Mouse (Mus musculus) lung, embryonic 14.5 days (tissue): ENCODE measurements around the gene Pus10. TPM values are rescaled to one million over a fixed set of nuclear protein-coding genes. Genes with fewer than 3 reads are reported as not detected.
A peak's percentile ranks its signal among the peaks of the same experiment; 100 is the strongest.

Experiments used
- ATAC-seq: fragments of 200-750 bp; cut with Nextera tagmentation; 2 replicates; pipeline ENCODE4 v1.8.0; 2017; ENCODE audit warnings: mild to moderate bottlenecking, moderate TSS enrichment, moderate library complexity; ENCODE audit not compliant: insufficient read depth
- DNase-seq: peaks from one replicate; pipeline ENCODE4 v3.0.0-alpha.2; 2015
- H3K27ac ChIP-seq: fragments of 300-500 bp; sonication (generic); 2 replicates; pipeline ENCODE4 v1.5.1; 2014; ENCODE audit warnings: low read depth, mild to moderate bottlenecking, moderate library complexity
- H3K27me3 ChIP-seq: fragments of 300-500 bp; sonication (generic); 2 replicates; pipeline ENCODE4 v1.6.1; 2014; ENCODE audit warnings: low read length, control low read depth; ENCODE audit not compliant: insufficient read depth
- H3K36me3 ChIP-seq: fragments of 300-500 bp; sonication (generic); 2 replicates; pipeline ENCODE4 v1.6.1; 2014; ENCODE audit warnings: control low read depth; ENCODE audit not compliant: insufficient read depth
- H3K4me1 ChIP-seq: fragments of 300-500 bp; sonication (generic); 2 replicates; pipeline ENCODE4 v1.6.1; 2014; ENCODE audit warnings: antibody characterized with exemption, control low read depth; ENCODE audit not compliant: insufficient read depth
- H3K4me2 ChIP-seq: fragments of 300-500 bp; sonication (generic); 2 replicates; pipeline ENCODE4 v1.6.1; 2014; ENCODE audit warnings: mild to moderate bottlenecking
- H3K4me3 ChIP-seq: fragments of 300-500 bp; sonication (generic); 2 replicates; pipeline ENCODE4 v1.5.1; 2014; ENCODE audit warnings: low read depth, low read length
- H3K9ac ChIP-seq: fragments of 300-500 bp; sonication (generic); 2 replicates; pipeline ENCODE4 v1.6.1; 2014
- H3K9me3 ChIP-seq: fragments of 300-500 bp; sonication (generic); 2 replicates; pipeline ENCODE4 v1.6.1; 2016; ENCODE audit warnings: low read depth, low read length, control low read depth
- CTCF ChIP-seq: IDR thresholded peaks from 2 replicates; pipeline ENCODE4 v1.5.1; 2016; ENCODE audit warnings: antibody characterized with exemption, low read depth
- WGBS: fragments of 180-500 bp; shearing (Covaris S2); extraction: QIAGEN DNeasy Blood & Tissue Kit; methylation state at CpG from one replicate; pipeline ENCODE4 v1.1.7; 2014; 5-methylcytosine and 5-hydroxymethylcytosine counted together
- polyA plus RNA-seq: library from polyadenylated mRNA; unstranded; fragments of >200 nt; fragmentation: Nextera tagmentation; extraction: Ambion mirVana; gene quantifications from 2 replicates; pipeline ENCODE4 v1.2.1, GENCODE M21; 2014

The Pus10 gene
- polyA plus RNA-seq, 1 experiment from 2014 or later = 20.2 TPM

- no peaks in the 10 kb centered on the region for H3K27me3 ChIP-seq
- H3K9ac ChIP-seq = no peak overlapping the region
- H3K9me3 ChIP-seq = no peaks in the 10 kb centered on the region
- no peak overlapping the region for H3K4me2 ChIP-seq
- no peak overlapping the region for H3K27ac ChIP-seq
- no peak for DNase-seq
- TF ChIP-seq CTCF = no peak
- H3K4me1 ChIP-seq = no peaks in the 10 kb centered on the region
- ATAC-seq = no peak
- no peak overlapping the region for H3K4me3 ChIP-seq
- peaks cover 64% of the 10 kb centered on the region for H3K36me3 ChIP-seq
- WGBS = 92% methylated on average over 2 of the region's 2 CpGs
Observed at GRCm38 (mm10) chr11:23718856-23719255, 53.4 kb downstream of the Pus10 start.

- WGBS = 85% methylated on average over 3 of the region's 3 CpGs
- TF ChIP-seq CTCF = no peak
- Histone ChIP-seq H3K9me3 (no peaks in the 10 kb centered on the region), H3K4me3 (no peak overlapping the region), H3K4me1 (no peaks in the 10 kb centered on the region), H3K4me2 (no peak overlapping the region), H3K9ac (no peak overlapping the region), H3K27ac (no peak overlapping the region), H3K36me3 (peaks cover 56% of the 10 kb centered on the region), H3K27me3 (no peaks in the 10 kb centered on the region)
- no peak for ATAC-seq
- no peak for DNase-seq
Observed at GRCm38 (mm10) chr11:23719825-23720224, 54.4 kb downstream of the Pus10 start.

- no peaks in the 10 kb centered on the region for H3K27me3 ChIP-seq
- no peak overlapping the region for H3K27ac ChIP-seq
- H3K4me2 ChIP-seq = no peak overlapping the region
- ATAC-seq (no peak), DNase-seq (no peak)
- WGBS = 25% methylated on average over 2 of the region's 2 CpGs
- no peak overlapping the region for H3K4me3 ChIP-seq
- H3K36me3 ChIP-seq = peaks cover 68% of the 10 kb centered on the region
- H3K4me1 ChIP-seq = no peaks in the 10 kb centered on the region
- TF ChIP-seq CTCF = no peak
- H3K9me3 ChIP-seq = no peaks in the 10 kb centered on the region
- no peak overlapping the region for H3K9ac ChIP-seq
Observed at GRCm38 (mm10) chr11:23722326-23722725, 56.9 kb downstream of the Pus10 start.

GRCm38 (mm10) chr11:23725850-23726249 lies 60.4 kb downstream of the Pus10 start:
- no peaks in the 10 kb centered on the region for H3K4me1 ChIP-seq
- no peak overlapping the region for H3K4me2 ChIP-seq
- no peak overlapping the region for H3K9ac ChIP-seq
- H3K4me3 ChIP-seq = no peak overlapping the region
- H3K27me3 ChIP-seq = no peaks in the 10 kb centered on the region
- TF ChIP-seq CTCF = no peak
- H3K27ac ChIP-seq = no peak overlapping the region
- DNase-seq = no peak
- ATAC-seq = no peak
- WGBS = 91% methylated on average over 2 of the region's 2 CpGs
- H3K36me3 ChIP-seq = peaks cover 58% of the 10 kb centered on the region
- no peaks in the 10 kb centered on the region for H3K9me3 ChIP-seq

GRCm38 (mm10) chr11:23726441-23726840 lies 61.0 kb downstream of the Pus10 start:
- no peak for ATAC-seq
- Histone ChIP-seq H3K27me3 (no peaks in the 10 kb centered on the region), H3K9ac (no peak overlapping the region), H3K27ac (no peak overlapping the region), H3K4me3 (no peak overlapping the region), H3K36me3 (peaks cover 63% of the 10 kb centered on the region), H3K4me2 (no peak overlapping the region), H3K4me1 (no peaks in the 10 kb centered on the region), H3K9me3 (no peaks in the 10 kb centered on the region)
- DNase-seq = no peak
- no peak for TF ChIP-seq CTCF
- 84% methylated on average over 2 of the region's 2 CpGs for WGBS

GRCm38 (mm10) chr11:23728186-23728585 lies 62.7 kb downstream of the Pus10 start:
- Histone ChIP-seq H3K9ac (no peak overlapping the region), H3K4me2 (no peak overlapping the region), H3K27ac (no peak overlapping the region), H3K9me3 (no peaks in the 10 kb centered on the region), H3K4me1 (no peaks in the 10 kb centered on the region), H3K27me3 (no peaks in the 10 kb centered on the region), H3K36me3 (peaks cover 52% of the 10 kb centered on the region), H3K4me3 (no peak overlapping the region)
- no peak for TF ChIP-seq CTCF
- 84% methylated on average over 2 of the region's 2 CpGs for WGBS
- no peak for DNase-seq
- no peak for ATAC-seq

GRCm38 (mm10) chr11:23730120-23730519 lies 64.6 kb downstream of the Pus10 start:
- TF ChIP-seq CTCF = no peak
- WGBS = 76% methylated on average over 4 of the region's 4 CpGs
- DNase-seq (no peak), ATAC-seq (no peak)
- no peak overlapping the region for H3K4me2 ChIP-seq
- H3K27ac ChIP-seq = no peak overlapping the region
- no peak overlapping the region for H3K4me3 ChIP-seq
- no peaks in the 10 kb centered on the region for H3K27me3 ChIP-seq
- peaks cover 47% of the 10 kb centered on the region for H3K36me3 ChIP-seq
- no peaks in the 10 kb centered on the region for H3K9me3 ChIP-seq
- H3K4me1 ChIP-seq = no peaks in the 10 kb centered on the region
- H3K9ac ChIP-seq = no peak overlapping the region

- ATAC-seq (peak; percentile 65; the same call in 1 of the 2 replicates), DNase-seq (peak; percentile 32)
- H3K9me3 ChIP-seq = no peaks in the 10 kb centered on the region
- no peaks in the 10 kb centered on the region for H3K27me3 ChIP-seq
- H3K4me3 ChIP-seq = no peak overlapping the region
- H3K4me2 ChIP-seq = no peak overlapping the region
- no peak for TF ChIP-seq CTCF
- no peaks in the 10 kb centered on the region for H3K4me1 ChIP-seq
- WGBS = 47% methylated on average over 1 of the region's 1 CpGs
- peaks cover 28% of the 10 kb centered on the region for H3K36me3 ChIP-seq
- H3K27ac ChIP-seq = no peak overlapping the region
- H3K9ac ChIP-seq = no peak overlapping the region
Observed at GRCm38 (mm10) chr11:23732840-23733239, 67.4 kb downstream of the Pus10 start.
